Mouse (Mus musculus) kidney, postnatal 4 days (tissue): ENCODE measurements at regions not wholly inside any gene's neighbourhood (a gene's known extent, or its start where the extent isn't known, plus 50 kb on each side); places are given as distances from the start of the nearest gene placed in this dataset.

Experiments used
- DNase-seq, 2 experiments: peaks; one replicate each; pipeline ENCODE4 v3.0.0; 2021; ENCODE audit warnings: mixed read lengths in 2 of 2

DNA sequence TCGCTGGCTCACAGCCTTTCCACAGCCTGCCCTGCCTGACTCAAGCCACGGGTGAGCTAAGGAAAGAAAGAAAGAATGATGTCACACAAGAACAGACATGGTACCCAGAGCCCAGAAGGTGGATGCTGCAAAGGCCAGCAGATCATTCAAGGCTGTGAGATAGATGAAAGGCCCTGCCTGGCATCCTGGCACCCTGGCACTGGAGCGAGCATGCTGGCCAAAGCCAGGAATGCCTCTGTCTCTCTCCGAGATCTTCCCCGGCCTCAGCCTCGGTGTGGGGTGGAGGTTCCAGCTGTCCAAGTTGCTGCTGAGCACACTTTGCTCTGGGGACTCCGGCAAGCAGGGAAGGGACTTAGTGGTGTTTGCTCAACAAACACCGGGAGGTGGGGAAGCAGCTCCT, 116.4 kb upstream of the Lhx5 start:
- no peak for DNase-seq

- no peak for DNase-seq
Observed at GRCm38 (mm10) chr5:120318951-120319350, 112.5 kb upstream of the Lhx5 start.

- DNase-seq, result no peak
Observed at GRCm38 (mm10) chr5:120322031-120322731, 109.3 kb upstream of the Lhx5 start.

DNA sequence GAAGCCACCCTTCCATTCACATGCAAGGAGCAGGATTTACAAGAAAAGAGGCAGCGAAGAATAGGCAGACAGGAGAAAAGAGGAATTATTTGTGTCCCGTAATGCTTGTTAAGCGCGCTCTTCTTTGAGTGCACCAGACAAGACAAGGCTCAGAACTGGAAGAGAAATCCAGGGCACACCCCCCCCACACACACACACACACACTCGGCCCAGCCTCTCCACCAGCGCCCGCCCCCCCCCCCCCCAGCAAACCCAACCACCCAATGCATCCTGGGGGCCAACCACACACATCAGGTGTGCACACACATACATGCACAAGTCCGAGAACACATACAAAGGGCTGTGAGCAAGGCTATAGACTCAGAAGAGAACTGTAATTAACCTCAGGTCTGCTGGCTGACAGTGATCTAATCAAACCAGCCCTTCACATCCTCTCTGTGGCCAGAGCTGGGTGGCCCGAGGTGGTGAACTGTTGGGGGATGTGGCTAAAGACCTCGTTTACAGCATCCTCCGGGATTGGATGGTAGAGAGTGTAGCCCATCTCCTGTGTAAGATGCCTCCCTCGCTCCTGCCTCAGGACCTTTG, 108.7 kb upstream of the Lhx5 start:
- no peak for DNase-seq

DNA sequence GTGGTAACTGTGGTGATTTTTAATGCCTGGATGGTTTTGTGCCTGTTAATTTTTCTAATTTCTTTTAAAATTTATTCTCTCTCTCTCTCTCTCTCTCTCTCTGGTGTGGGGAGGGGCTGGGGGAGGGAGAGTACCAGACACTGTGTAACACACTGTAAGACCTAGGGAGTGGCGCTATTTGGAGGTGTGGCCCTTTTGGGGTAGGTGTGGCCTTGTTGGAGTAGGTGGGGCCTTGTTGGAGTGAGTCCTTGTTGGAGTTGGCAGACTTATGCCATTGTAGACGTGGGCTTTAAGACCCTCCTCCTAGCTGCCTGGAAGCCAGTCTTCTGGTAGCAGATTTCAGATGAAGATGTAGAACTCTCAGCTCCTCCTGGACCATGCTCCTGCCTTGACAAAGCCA, 107.4 kb upstream of the Lhx5 start:
- no peak for DNase-seq

- DNase-seq, result no peak
Observed at GRCm38 (mm10) chr5:120325386-120325910, 106.1 kb upstream of the Lhx5 start.

- DNase-seq, result peak; percentile 58 to 70
Observed at GRCm38 (mm10) chr5:120332030-120332429, 99.5 kb upstream of the Lhx5 start.

DNA sequence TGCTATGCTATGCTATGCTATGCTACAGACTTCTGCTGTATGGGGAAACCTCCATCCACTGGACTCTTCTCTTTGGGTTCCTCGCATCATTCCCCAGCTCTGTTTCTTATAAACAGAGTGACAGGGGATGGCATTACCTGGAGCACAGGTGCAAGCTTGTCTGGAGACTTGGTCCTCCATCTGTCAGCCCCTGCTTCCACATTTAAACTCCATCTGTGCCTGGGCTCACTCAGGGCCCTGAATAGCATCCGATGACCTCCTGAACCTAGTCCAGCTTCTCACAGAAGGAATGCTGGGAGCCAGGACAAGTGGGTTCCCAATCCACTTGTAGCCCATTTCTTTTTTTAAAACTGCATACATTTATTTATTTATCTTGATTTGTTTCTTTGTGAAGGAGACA, 92.3 kb upstream of the Lhx5 start:
- no peak for DNase-seq

DNA sequence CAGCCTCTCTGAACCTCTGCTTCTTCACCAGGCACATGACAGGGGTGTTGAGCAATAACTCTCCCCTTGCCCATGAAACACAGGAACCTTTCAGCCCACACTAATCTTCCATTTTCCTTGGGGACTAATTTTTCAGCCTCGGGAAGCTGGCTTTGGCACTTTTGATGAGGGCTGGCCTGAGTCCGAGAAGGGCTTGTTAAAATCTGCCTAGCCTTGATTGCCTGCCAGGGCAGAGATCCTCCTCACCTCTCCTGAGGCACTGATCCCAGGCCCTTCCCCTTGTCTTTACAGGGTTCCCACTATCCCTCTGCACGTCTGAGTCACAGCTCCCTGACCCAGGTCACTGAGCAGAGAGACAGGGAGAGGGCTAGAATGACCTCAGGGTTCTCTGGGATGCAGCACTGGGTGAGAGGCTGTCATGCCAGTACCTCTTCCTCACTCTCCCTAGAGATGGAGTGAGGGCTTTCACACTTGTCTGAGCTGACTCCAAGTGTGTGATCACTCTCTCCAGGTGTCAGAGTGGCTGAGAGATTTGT, 90.7 kb upstream of the Lhx5 start:
- no peak for DNase-seq

GRCm38 (mm10) chr5:120350461-120350860, 81.0 kb upstream of the Lhx5 start:
- no peak for DNase-seq

DNA sequence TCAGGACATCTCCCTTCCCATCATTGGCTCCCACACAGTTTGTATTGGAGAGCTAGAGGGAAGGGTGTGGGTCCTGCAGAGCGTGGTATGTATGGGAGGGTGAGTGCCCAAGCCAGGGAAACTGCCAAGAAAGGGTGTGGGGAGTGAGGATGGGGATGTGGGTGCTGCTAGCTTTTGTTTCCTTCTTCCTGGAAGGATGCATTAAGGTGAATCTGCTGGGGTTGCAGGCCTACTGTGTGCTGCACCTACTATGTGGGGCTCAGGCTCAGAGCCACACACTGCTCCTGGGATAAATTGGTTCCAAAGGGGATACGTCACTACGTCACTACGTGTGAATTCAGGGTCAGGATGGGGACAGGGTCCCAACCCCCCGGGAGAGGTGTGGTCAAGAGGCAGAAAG, 79.7 kb upstream of the Lhx5 start:
- no peak for DNase-seq

DNA sequence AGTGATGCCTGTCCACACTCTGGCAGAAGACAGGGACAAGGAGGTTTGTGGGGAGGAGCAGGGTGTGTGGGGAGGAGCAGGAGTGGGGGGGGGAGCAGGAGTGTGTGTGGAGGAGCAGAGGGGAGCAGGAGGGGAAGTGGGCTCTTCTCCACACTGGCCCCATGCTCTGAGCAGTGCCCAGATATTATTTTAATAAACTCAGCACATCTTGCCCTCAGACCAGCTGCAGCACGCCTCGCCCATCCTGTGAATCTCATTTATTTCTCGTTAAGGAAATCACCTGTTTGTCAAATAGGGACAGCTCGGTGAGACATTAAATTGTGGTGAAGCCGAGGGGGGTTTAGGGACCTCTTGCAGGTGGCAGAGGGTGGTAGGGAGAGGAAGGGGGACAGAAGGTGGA, 77.8 kb upstream of the Lhx5 start:
- no peak for DNase-seq

DNA sequence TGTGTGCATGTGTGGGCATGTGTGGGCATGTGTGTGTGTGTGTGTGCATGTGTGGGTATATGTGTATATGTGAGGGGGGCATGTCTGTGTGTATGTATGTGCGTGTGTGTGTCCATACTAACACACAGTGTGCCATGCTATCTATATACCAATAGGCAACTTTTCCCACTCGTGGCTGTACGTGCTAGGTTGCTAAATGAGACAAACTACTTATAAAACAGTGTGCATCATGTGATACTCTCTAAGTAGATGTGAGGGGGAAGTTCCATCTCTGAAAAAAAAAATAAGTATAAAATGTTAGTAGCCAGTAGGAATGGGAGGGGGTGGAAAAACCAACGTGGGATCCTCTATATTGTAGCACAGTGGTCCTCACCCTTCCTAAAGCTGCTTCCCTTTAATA, 74.5 kb upstream of the Lhx5 start:
- DNase-seq, result no peak

DNA sequence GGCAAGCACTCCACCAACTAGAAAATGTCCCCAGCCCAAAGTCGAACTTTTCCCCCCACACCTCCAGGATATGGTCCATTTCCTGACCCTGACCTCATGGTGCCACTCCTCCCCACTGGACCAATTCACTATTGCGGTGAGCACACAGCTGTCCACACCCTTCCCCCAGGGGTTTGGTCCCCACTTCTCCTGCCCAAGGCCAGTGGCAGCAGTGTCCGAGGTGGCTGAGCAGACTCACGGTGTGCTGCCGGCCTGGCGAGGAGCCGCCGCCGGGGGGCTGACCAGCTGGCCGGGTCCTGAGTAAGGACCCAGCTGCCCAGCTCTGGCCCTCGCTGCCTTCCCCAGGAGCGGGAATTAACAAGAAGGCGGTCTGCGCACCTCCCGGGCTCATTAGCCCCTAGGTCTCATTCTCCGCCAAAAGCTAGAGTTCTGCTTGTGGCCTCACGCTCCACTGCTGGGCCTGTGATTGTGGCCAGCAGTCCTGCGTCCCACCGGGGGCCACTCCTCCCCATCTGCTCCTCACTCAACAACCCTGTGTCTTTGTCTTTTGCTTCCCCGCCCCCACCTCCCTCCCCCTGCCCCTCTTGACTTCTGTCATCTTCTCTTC, 73.3 kb upstream of the Lhx5 start:
- peak; percentile 6 to 10 for DNase-seq

DNA sequence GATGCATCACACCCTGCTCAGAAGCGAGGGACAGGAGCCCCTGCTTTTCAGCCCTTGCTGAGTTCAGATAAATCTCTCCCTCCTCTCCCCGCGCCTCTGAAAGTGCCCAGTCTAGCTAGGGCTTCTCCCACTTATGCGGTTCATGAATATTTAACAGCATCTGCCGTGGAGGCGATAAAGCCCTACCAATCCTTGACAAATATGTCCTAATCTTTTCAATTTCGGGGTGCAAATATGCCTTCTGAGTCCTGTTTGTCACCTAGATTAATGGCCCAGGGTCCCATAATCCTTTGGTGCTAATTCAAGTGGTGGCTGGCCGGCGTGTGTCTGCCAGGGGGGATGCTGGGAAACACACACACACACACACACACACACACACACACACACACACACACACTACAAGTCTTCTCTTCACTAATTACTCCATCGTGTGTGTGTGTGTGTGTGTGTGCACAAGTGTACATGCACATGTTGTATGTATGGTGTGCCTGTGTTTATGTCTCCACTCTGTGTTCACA, 65.5 kb upstream of the Lhx5 start:
- DNase-seq, result no peak

DNA sequence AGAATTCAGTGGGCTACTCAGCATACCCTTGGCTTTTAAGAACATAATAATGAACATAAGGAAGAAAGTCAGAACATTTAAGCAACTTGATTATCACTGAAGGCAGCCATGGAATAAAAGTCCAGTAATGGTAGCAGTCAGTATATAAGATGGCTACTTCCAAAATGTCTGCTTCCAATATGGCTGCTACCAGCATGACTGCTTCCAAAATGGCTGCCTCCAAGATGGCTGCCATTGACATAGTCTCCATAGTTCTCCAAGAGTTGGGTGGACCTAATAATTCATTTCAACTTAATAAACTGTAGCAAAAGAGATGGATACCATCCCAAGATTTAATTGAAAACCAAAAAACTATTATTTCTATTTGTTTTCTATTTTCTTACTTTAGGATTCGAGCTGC, 62.7 kb upstream of the Lhx5 start:
- DNase-seq, result no peak

GRCm38 (mm10) chr5:120371176-120371819, 60.2 kb upstream of the Lhx5 start:
- DNase-seq, result peak in 1 of 2 experiments; percentile 9

GRCm38 (mm10) chr5:120373426-120373825, 58.1 kb upstream of the Lhx5 start:
- no peak for DNase-seq
